Mouse (Mus musculus): ENCODE measurements around the gene Bco1. TPM values are rescaled to one million over a fixed set of nuclear protein-coding genes. Genes with fewer than 3 reads are reported as not detected.

Bco1 gene
- 0.52 TPM for polyA plus RNA-seq (2014; fragmentation: Illumina TruSeq; extraction: RNeasy Lipid Tissue Mini Kit (QIAGEN cat#74804); ENCODE audit: low read depth, low replicate concordance)

GRCm38 (mm10) chr8:117095647-117096046, at the start of gene Bco1:
Bco1 (plus strand) TSS chr8:117095854.

GRCm38 (mm10) chr8:117082399-117082872, 13.2 kb upstream of the Bco1 start, which contains the start of gene Pkd1l2:
Pkd1l2 (minus strand) TSS chr8:117082449.

GRCm38 (mm10) chr8:117158135-117158761, 62.6 kb downstream of the Bco1 start, which contains the start of gene Gan:
Gan (plus strand) TSS chr8:117158135.

Other genes starting within 250 kb of the Bco1 start
- 11.9 TPM for gene Cmc2, start 174.4 kb upstream of the Bco1 start, polyA plus RNA-seq (2014; fragmentation: Illumina TruSeq; extraction: RNeasy Lipid Tissue Mini Kit (QIAGEN cat#74804); ENCODE audit: low read depth, low replicate concordance)
- gene Cenpn, start 174.1 kb upstream of the Bco1 start, polyA plus RNA-seq (2014; fragmentation: Illumina TruSeq; extraction: RNeasy Lipid Tissue Mini Kit (QIAGEN cat#74804); ENCODE audit: low read depth, low replicate concordance): 3.6 TPM
- 13.3 TPM for gene Atmin, start 152.5 kb upstream of the Bco1 start, polyA plus RNA-seq (2014; fragmentation: Illumina TruSeq; extraction: RNeasy Lipid Tissue Mini Kit (QIAGEN cat#74804); ENCODE audit: low read depth, low replicate concordance)
- 6.5 TPM for gene 1700030J22Rik, start 116.9 kb upstream of the Bco1 start, polyA plus RNA-seq (2014; fragmentation: Illumina TruSeq; extraction: RNeasy Lipid Tissue Mini Kit (QIAGEN cat#74804); ENCODE audit: low read depth, low replicate concordance)
- gene Gcsh, start 102.3 kb upstream of the Bco1 start, polyA plus RNA-seq (2014; fragmentation: Illumina TruSeq; extraction: RNeasy Lipid Tissue Mini Kit (QIAGEN cat#74804); ENCODE audit: low read depth, low replicate concordance): 110 TPM
- 0.16 TPM for gene Pkd1l2, start 13.4 kb upstream of the Bco1 start, polyA plus RNA-seq (2014; fragmentation: Illumina TruSeq; extraction: RNeasy Lipid Tissue Mini Kit (QIAGEN cat#74804); ENCODE audit: low read depth, low replicate concordance)
- 3.0 TPM for gene Gan, start 62.3 kb downstream of the Bco1 start, polyA plus RNA-seq (2014; fragmentation: Illumina TruSeq; extraction: RNeasy Lipid Tissue Mini Kit (QIAGEN cat#74804); ENCODE audit: low read depth, low replicate concordance)
- gene Cmip, start 161.2 kb downstream of the Bco1 start, polyA plus RNA-seq (2014; fragmentation: Illumina TruSeq; extraction: RNeasy Lipid Tissue Mini Kit (QIAGEN cat#74804); ENCODE audit: low read depth, low replicate concordance): 35.7 TPM

All from adipose tissue, adult 10 weeks (tissue).